Mouse (Mus musculus) neural tube, embryonic 12.5 days (tissue): Measurements from ENCODE around the gene Cacng8. TPM values are rescaled to one million over a fixed set of nuclear protein-coding genes. Genes with fewer than 3 reads are reported as not detected.

Experiments
- ATAC-seq: fragments of 200-750 bp; cut with Nextera tagmentation; 2 replicates; pipeline ENCODE4 v1.8.0; 2017; ENCODE audit warnings: low read depth, mild to moderate bottlenecking, moderate TSS enrichment, moderate library complexity; ENCODE audit not compliant: low FRiP score
- H3K27ac ChIP-seq: fragments of 300-500 bp; sonication (generic); 2 replicates; pipeline ENCODE4 v1.5.1; 2016
- H3K27me3 ChIP-seq: fragments of 300-500 bp; sonication (generic); replicated peaks from 2 replicates; pipeline ENCODE4 v1.6.1; 2016; ENCODE audit warnings: mild to moderate bottlenecking
- H3K36me3 ChIP-seq: fragments of 300-500 bp; sonication (generic); 2 replicates; pipeline ENCODE4 v1.6.1; 2016; ENCODE audit warnings: mild to moderate bottlenecking
- H3K4me1 ChIP-seq: fragments of 300-500 bp; sonication (generic); 2 replicates; pipeline ENCODE4 v1.6.1; 2016
- H3K4me2 ChIP-seq: fragments of 300-500 bp; sonication (generic); replicated peaks from 2 replicates; pipeline ENCODE4 v1.6.1; 2016; ENCODE audit warnings: mild to moderate bottlenecking
- H3K4me3 ChIP-seq: fragments of 300-500 bp; sonication (generic); 2 replicates; pipeline ENCODE4 v1.5.1; 2016
- H3K9ac ChIP-seq: fragments of 300-500 bp; sonication (generic); 2 replicates; pipeline ENCODE4 v1.6.1; 2016; ENCODE audit warnings: mild to moderate bottlenecking
- H3K9me3 ChIP-seq: fragments of 300-500 bp; sonication (generic); 2 replicates; pipeline ENCODE4 v1.6.1; 2016; ENCODE audit warnings: mild to moderate bottlenecking
- WGBS: fragments of 180-500 bp; shearing (Covaris S2); methylation state at CpG from one replicate; pipeline ENCODE4 v1.1.7; 2016; 5-methylcytosine and 5-hydroxymethylcytosine counted together
- polyA plus RNA-seq: library from polyadenylated mRNA; unstranded; fragments of >200 nt; fragmentation: Nextera tagmentation; extraction: Ambion mirVana; gene quantifications from 2 replicates; pipeline ENCODE4 v1.2.1, GENCODE M21; 2016

Cacng8 gene
- polyA plus RNA-seq, 1 experiment from 2014 or later: 7.1 TPM

GRCm38 (mm10) chr7:3415378-3415777 is 24.9 kb downstream of the Cacng8 start:
- H3K9ac ChIP-seq: peak overlapping the region; percentile 63
- under 1% methylated on average over 48 of the region's 60 CpGs for WGBS
- peak; percentile 5; the same call in 1 of the 2 replicates for ATAC-seq
- peaks cover 19% of the 10 kb centered on the region for H3K4me1 ChIP-seq
- no peaks in the 10 kb centered on the region for H3K36me3 ChIP-seq
- no peaks in the 10 kb centered on the region for H3K9me3 ChIP-seq
- H3K27ac ChIP-seq: no peak overlapping the region
- peaks cover 58% of the 10 kb centered on the region for H3K27me3 ChIP-seq
- H3K4me3 ChIP-seq: peak overlapping the region; percentile 56
- peak overlapping the region; percentile 99 for H3K4me2 ChIP-seq

GRCm38 (mm10) chr7:3419941-3420340 is 29.5 kb downstream of the Cacng8 start:
- Histone ChIP-seq H3K27me3 (peaks cover 58% of the 10 kb centered on the region), H3K27ac (no peak overlapping the region), H3K4me1 (peaks cover 19% of the 10 kb centered on the region), H3K9me3 (no peaks in the 10 kb centered on the region), H3K9ac (no peak overlapping the region), H3K4me2 (no peak overlapping the region), H3K4me3 (no peak overlapping the region), H3K36me3 (no peaks in the 10 kb centered on the region)
- ATAC-seq: no peak
- WGBS: 28% methylated on average over 6 of the region's 6 CpGs

- Histone ChIP-seq H3K9ac (no peak overlapping the region), H3K27ac (no peak overlapping the region), H3K4me3 (no peak overlapping the region), H3K27me3 (peaks cover 59% of the 10 kb centered on the region), H3K9me3 (no peaks in the 10 kb centered on the region), H3K36me3 (no peaks in the 10 kb centered on the region), H3K4me1 (peaks cover 14% of the 10 kb centered on the region), H3K4me2 (no peak overlapping the region)
- WGBS: 58% methylated on average over 5 of the region's 5 CpGs
- no peak for ATAC-seq
These were observed 30.0 kb downstream of the Cacng8 start for GRCm38 (mm10) chr7:3420466-3420865.

- peaks cover 9% of the 10 kb centered on the region for H3K4me1 ChIP-seq
- 89% methylated on average over 3 of the region's 3 CpGs for WGBS
- no peak overlapping the region for H3K27ac ChIP-seq
- H3K36me3 ChIP-seq: no peaks in the 10 kb centered on the region
- peaks cover 50% of the 10 kb centered on the region for H3K27me3 ChIP-seq
- no peaks in the 10 kb centered on the region for H3K9me3 ChIP-seq
- H3K4me2 ChIP-seq: no peak overlapping the region
- H3K9ac ChIP-seq: no peak overlapping the region
- no peak overlapping the region for H3K4me3 ChIP-seq
- ATAC-seq: no peak
These were observed 30.8 kb downstream of the Cacng8 start for GRCm38 (mm10) chr7:3421297-3421696.

- Histone ChIP-seq H3K36me3 (no peaks in the 10 kb centered on the region), H3K4me2 (no peak overlapping the region), H3K9ac (no peak overlapping the region), H3K27ac (no peak overlapping the region), H3K9me3 (no peaks in the 10 kb centered on the region), H3K4me1 (peaks cover 9% of the 10 kb centered on the region), H3K27me3 (peaks cover 43% of the 10 kb centered on the region), H3K4me3 (no peak overlapping the region)
- no peak for ATAC-seq
- WGBS: 73% methylated on average over 7 of the region's 7 CpGs
These were observed 31.6 kb downstream of the Cacng8 start for GRCm38 (mm10) chr7:3422051-3422450.

GRCm38 (mm10) chr7:3423430-3423829 is 32.9 kb downstream of the Cacng8 start:
- ATAC-seq: peak; percentile 57
- Histone ChIP-seq H3K4me3 (peak overlapping the region; percentile 24), H3K36me3 (no peaks in the 10 kb centered on the region), H3K4me2 (peak overlapping the region; percentile 56), H3K27ac (no peak overlapping the region), H3K4me1 (peaks cover 9% of the 10 kb centered on the region), H3K27me3 (peaks cover 40% of the 10 kb centered on the region), H3K9me3 (no peaks in the 10 kb centered on the region), H3K9ac (no peak overlapping the region)
- WGBS: under 1% methylated on average over 30 of the region's 30 CpGs

GRCm38 (mm10) chr7:3423895-3424294 is 33.4 kb downstream of the Cacng8 start, which contains the start of gene Cacng6:
TSS of gene Cacng6 (plus strand) at chr7:3424195.
- peak within 1 kb of the TSS; percentile 56 for H3K4me2 ChIP-seq
- no peaks in the 10 kb centered on the region for H3K9me3 ChIP-seq
- peaks cover 36% of the 10 kb centered on the region for H3K27me3 ChIP-seq
- H3K36me3 ChIP-seq: no peaks in the 10 kb centered on the region
- no peak within 1 kb of the TSS for H3K9ac ChIP-seq
- H3K4me1 ChIP-seq: peaks cover 9% of the 10 kb centered on the region
- no peak within 1 kb of the TSS for H3K27ac ChIP-seq
- H3K4me3 ChIP-seq: peak within 1 kb of the TSS; percentile 24
- WGBS: 31% methylated on average over 4 of the region's 4 CpGs
- no peak for ATAC-seq

GRCm38 (mm10) chr7:3425141-3425540 is 34.7 kb downstream of the Cacng8 start:
- WGBS: 95% methylated on average over 5 of the region's 5 CpGs
- Histone ChIP-seq H3K36me3 (no peaks in the 10 kb centered on the region), H3K4me1 (peaks cover 9% of the 10 kb centered on the region), H3K9me3 (no peaks in the 10 kb centered on the region), H3K9ac (no peak overlapping the region), H3K27ac (no peak overlapping the region), H3K27me3 (peaks cover 36% of the 10 kb centered on the region), H3K4me3 (no peak overlapping the region), H3K4me2 (no peak overlapping the region)
- no peak for ATAC-seq

- Histone ChIP-seq H3K36me3 (no peaks in the 10 kb centered on the region), H3K27ac (no peak overlapping the region), H3K27me3 (peaks cover 3% of the 10 kb centered on the region), H3K4me2 (no peak overlapping the region), H3K9me3 (no peaks in the 10 kb centered on the region), H3K4me1 (no peaks in the 10 kb centered on the region), H3K9ac (no peak overlapping the region), H3K4me3 (no peak overlapping the region)
- no peak for ATAC-seq
- 80% methylated on average over 6 of the region's 6 CpGs for WGBS
These were observed 39.7 kb downstream of the Cacng8 start for GRCm38 (mm10) chr7:3430161-3430560.

GRCm38 (mm10) chr7:3432066-3432465 is 41.6 kb downstream of the Cacng8 start:
- Histone ChIP-seq H3K36me3 (no peaks in the 10 kb centered on the region), H3K9ac (no peak overlapping the region), H3K27ac (no peak overlapping the region), H3K4me1 (no peaks in the 10 kb centered on the region), H3K27me3 (no peaks in the 10 kb centered on the region), H3K9me3 (no peaks in the 10 kb centered on the region), H3K4me3 (no peak overlapping the region), H3K4me2 (no peak overlapping the region)
- ATAC-seq: no peak
- WGBS: 75% methylated on average over 1 of the region's 1 CpGs

GRCm38 (mm10) chr7:3437941-3438340 is 47.5 kb downstream of the Cacng8 start:
- no peaks in the 10 kb centered on the region for H3K27me3 ChIP-seq
- no peak overlapping the region for H3K4me3 ChIP-seq
- H3K9ac ChIP-seq: no peak overlapping the region
- no peaks in the 10 kb centered on the region for H3K4me1 ChIP-seq
- H3K4me2 ChIP-seq: no peak overlapping the region
- no peak for ATAC-seq
- no peaks in the 10 kb centered on the region for H3K36me3 ChIP-seq
- no peak overlapping the region for H3K27ac ChIP-seq
- 66% methylated on average over 5 of the region's 5 CpGs for WGBS
- H3K9me3 ChIP-seq: no peaks in the 10 kb centered on the region

GRCm38 (mm10) chr7:3439984-3440383 is 49.5 kb downstream of the Cacng8 start:
- no peaks in the 10 kb centered on the region for H3K36me3 ChIP-seq
- no peak overlapping the region for H3K4me3 ChIP-seq
- ATAC-seq: no peak
- H3K9ac ChIP-seq: no peak overlapping the region
- H3K9me3 ChIP-seq: no peaks in the 10 kb centered on the region
- no peaks in the 10 kb centered on the region for H3K4me1 ChIP-seq
- H3K27ac ChIP-seq: no peak overlapping the region
- no peaks in the 10 kb centered on the region for H3K27me3 ChIP-seq
- H3K4me2 ChIP-seq: no peak overlapping the region
- 88% methylated on average over 11 of the region's 11 CpGs for WGBS

GRCm38 (mm10) chr7:3440526-3440925 is 50.0 kb downstream of the Cacng8 start:
- no peak overlapping the region for H3K4me2 ChIP-seq
- WGBS: 86% methylated on average over 8 of the region's 8 CpGs
- no peak for ATAC-seq

More at GRCm38 (mm10) chr7:3440526-3440925, 50.0 kb downstream of the Cacng8 start:
- no peak overlapping the region for H3K4me3 ChIP-seq
- no peaks in the 10 kb centered on the region for H3K4me1 ChIP-seq
- H3K9me3 ChIP-seq: no peaks in the 10 kb centered on the region
- no peak overlapping the region for H3K9ac ChIP-seq
- H3K27ac ChIP-seq: no peak overlapping the region
- H3K27me3 ChIP-seq: no peaks in the 10 kb centered on the region
- H3K36me3 ChIP-seq: no peaks in the 10 kb centered on the region
